Mouse (Mus musculus) MEL (cell line): ENCODE measurements at regions not wholly inside any gene's neighbourhood (a gene's known extent, or its start where the extent isn't known, plus 50 kb on each side); places are given as distances from the start of the nearest gene placed in this dataset.
"Not testable (repeated sequence)": the region's sequence is repeated elsewhere in the genome, so short reads cannot be mapped to it uniquely, and the experiment has no call there.

Experiments used
- DNase-seq: peaks from one replicate; pipeline ENCODE4 v3.0.0; 2011; ENCODE audit warnings: low read depth, low spot score
- H3K27ac ChIP-seq: 2 replicates; pipeline ENCODE4 v1.5.1; 2012; ENCODE audit warnings: low read depth, mild to moderate bottlenecking, control low read depth, low read length, moderate library complexity; ENCODE audit not compliant: control insufficient read depth
- H3K27me3 ChIP-seq, 2 experiments: fragments of 150-350 bp in 1 of 2; sonication (generic) in 1 of 2; 2 replicates each; pipeline ENCODE4 v1.6.1; 2012; ENCODE audit warnings: low read length in 2 of 2, mild to moderate bottlenecking in 2 of 2, improper control_type of control experiment in 1 of 2, moderate library complexity in 1 of 2; ENCODE audit not compliant: insufficient read depth in 2 of 2, control insufficient read depth in 1 of 2
- H3K36me3 ChIP-seq, 2 experiments: 2 replicates each; pipeline ENCODE4 v1.6.1; 2012 to 2014; ENCODE audit warnings: low read length in 2 of 2, improper control_type of control experiment in 1 of 2, inconsistent platforms in 1 of 2, mild to moderate bottlenecking in 1 of 2; ENCODE audit not compliant: insufficient read depth in 2 of 2, control insufficient read depth in 1 of 2
- H3K4me1 ChIP-seq, 2 experiments: fragments of 150-350 bp in 1 of 2; sonication (generic) in 1 of 2; 2 replicates each; pipeline ENCODE4 v1.6.1; 2012; ENCODE audit warnings: low read length in 2 of 2, improper control_type of control experiment in 1 of 2, mild to moderate bottlenecking in 1 of 2; ENCODE audit not compliant: insufficient read depth in 2 of 2, control insufficient read depth in 1 of 2
- H3K4me3 ChIP-seq, 2 experiments: fragments of 150-350 bp in 1 of 2; sonication (generic) in 1 of 2; 2 replicates each; pipeline ENCODE4 v1.5.1; 2012; ENCODE audit warnings: low read depth in 2 of 2, low read length in 2 of 2, mild to moderate bottlenecking in 2 of 2, moderate library complexity in 2 of 2, control low read depth in 1 of 2, improper control_type of control experiment in 1 of 2; ENCODE audit not compliant: control insufficient read depth in 1 of 2, insufficient read depth in 1 of 2
- H3K79me2 ChIP-seq: 2 replicates; pipeline ENCODE4 v1.6.1; 2012; ENCODE audit warnings: mild to moderate bottlenecking, low read length, moderate library complexity; ENCODE audit not compliant: control insufficient read depth, poor library complexity, insufficient read depth
- H3K9ac ChIP-seq: 2 replicates; pipeline ENCODE4 v1.6.1; 2012; ENCODE audit warnings: low read depth, mild to moderate bottlenecking, control low read depth, low read length, moderate library complexity; ENCODE audit not compliant: control insufficient read depth, poor library complexity, severe bottlenecking
- H3K9me3 ChIP-seq: fragments of 150-350 bp; sonication (generic); replicated peaks from 2 replicates; pipeline ENCODE4 v1.6.1; 2012; ENCODE audit warnings: mild to moderate bottlenecking, low read length, improper control_type of control experiment, moderate library complexity; ENCODE audit not compliant: insufficient read depth
- E2F4 ChIP-seq: IDR thresholded peaks from 2 replicates; pipeline ENCODE4 v1.6.1; 2011; ENCODE audit warnings: low read depth, low read length, improper control_type of control experiment, borderline replicate concordance
- EP300 ChIP-seq, 2 experiments: IDR thresholded peaks; 2 replicates each; pipeline ENCODE4 v1.6.1; 2011; ENCODE audit warnings: improper control_type of control experiment in 2 of 2, low read length in 2 of 2, low read depth in 1 of 2, mild to moderate bottlenecking in 1 of 2
- ETS1 ChIP-seq: IDR thresholded peaks from 2 replicates; pipeline ENCODE4 v1.6.1; 2012; ENCODE audit warnings: low read depth, mild to moderate bottlenecking, inconsistent platforms, low read length, improper control_type of control experiment, moderate library complexity
- JUND ChIP-seq: IDR thresholded peaks from 2 replicates; pipeline ENCODE4 v1.6.1; 2011; ENCODE audit warnings: low read depth, mild to moderate bottlenecking, improper control_type of control experiment, low read length
- MAX ChIP-seq: IDR thresholded peaks from 2 replicates; pipeline ENCODE4 v1.6.1; 2011; ENCODE audit warnings: low read length, improper control_type of control experiment
- MAZ ChIP-seq: IDR thresholded peaks from 2 replicates; pipeline ENCODE4 v1.6.1; 2012; ENCODE audit warnings: low read depth, mild to moderate bottlenecking, inconsistent platforms, low read length, improper control_type of control experiment
- MYB ChIP-seq: IDR thresholded peaks from 2 replicates; pipeline ENCODE4 v1.6.1; 2011; ENCODE audit warnings: mild to moderate bottlenecking, low read depth, low read length, improper control_type of control experiment
- NELFE ChIP-seq: IDR thresholded peaks from 2 replicates; pipeline ENCODE4 v1.6.1; 2011; ENCODE audit warnings: low read depth, low read length, improper control_type of control experiment
- POLR2AphosphoS2 ChIP-seq: IDR thresholded peaks from 2 replicates; pipeline ENCODE4 v1.6.1; 2011; ENCODE audit warnings: low read length, improper control_type of control experiment
- POLR2AphosphoS5 ChIP-seq: IDR thresholded peaks from 2 replicates; pipeline ENCODE4 v1.6.1; 2012; ENCODE audit warnings: low read depth, borderline replicate concordance, mild to moderate bottlenecking, inconsistent platforms, low read length, moderate library complexity, mixed read lengths
- SIN3A ChIP-seq: IDR thresholded peaks from 2 replicates; pipeline ENCODE4 v1.6.1; 2012; ENCODE audit warnings: low read length, improper control_type of control experiment, inconsistent platforms
- TBP ChIP-seq: IDR thresholded peaks from 2 replicates; pipeline ENCODE4 v1.8.0; 2011; ENCODE audit warnings: low read depth, low read length, improper control_type of control experiment
- USF1 ChIP-seq: IDR thresholded peaks from 2 replicates; pipeline ENCODE4 v1.6.1; 2014; ENCODE audit warnings: low read depth, mild to moderate bottlenecking, inconsistent platforms, low read length, improper control_type of control experiment, moderate library complexity
- USF2 ChIP-seq, 2 experiments: IDR thresholded peaks; 2 replicates each; pipeline ENCODE4 v1.6.1; 2011 to 2012; ENCODE audit warnings: improper control_type of control experiment in 2 of 2, low read length in 2 of 2, borderline replicate concordance in 1 of 2, inconsistent platforms in 1 of 2, low read depth in 1 of 2, mild to moderate bottlenecking in 1 of 2; ENCODE audit not compliant: insufficient read depth in 1 of 2
- ZC3H11A ChIP-seq: IDR thresholded peaks from 2 replicates; pipeline ENCODE4 v1.6.1; 2012; ENCODE audit warnings: low read depth, mild to moderate bottlenecking, inconsistent platforms, low read length, improper control_type of control experiment
- ZMIZ1 ChIP-seq: IDR thresholded peaks from 2 replicates; pipeline ENCODE4 v1.6.1; 2012; ENCODE audit warnings: low read depth, mild to moderate bottlenecking, inconsistent platforms, low read length, improper control_type of control experiment, moderate library complexity
- ZNF384 ChIP-seq: IDR thresholded peaks from 2 replicates; pipeline ENCODE4 v1.6.1; 2012; ENCODE audit warnings: low read depth, mild to moderate bottlenecking, inconsistent platforms, low read length, improper control_type of control experiment

GRCm38 (mm10) chr11:93653401-93653800 is 232.2 kb downstream of the Utp18 start:
- no peak for TF ChIP-seq SIN3A
- TF ChIP-seq USF2 (IDR thresholded peaks at IDR 0.05; ENCODE audit: borderline replicate concordance in 1 of 2, insufficient read depth in 1 of 2, low read depth in 1 of 2, low read length in 2 of 2) = no peak
- TF ChIP-seq ZNF384 = no peak
- TF ChIP-seq POLR2AphosphoS5 = no peak
- no peak for TF ChIP-seq NELFE
- TF ChIP-seq E2F4 = no peak
- TF ChIP-seq MAX = no peak
- no peak for TF ChIP-seq USF1
- no peak for TF ChIP-seq ETS1
- TF ChIP-seq TBP = no peak
- TF ChIP-seq MYB = no peak
- no peak for TF ChIP-seq POLR2AphosphoS2
- no peak for TF ChIP-seq EP300 (IDR thresholded peaks at IDR 0.05; ENCODE audit: low read depth in 1 of 2, low read length in 2 of 2)
- no peak for TF ChIP-seq JUND
- TF ChIP-seq MAZ = no peak
- no peak for TF ChIP-seq ZC3H11A
- no peak for TF ChIP-seq ZMIZ1
- no peak overlapping the region for H3K9ac ChIP-seq
- no peaks in the 10 kb centered on the region for H3K9me3 ChIP-seq
- no peak overlapping the region for H3K27ac ChIP-seq
- H3K4me1 ChIP-seq = no peaks in the 10 kb centered on the region
- DNase-seq = no peak
- H3K27me3 ChIP-seq = no peaks in the 10 kb centered on the region
- no peaks in the 10 kb centered on the region for H3K79me2 ChIP-seq
- H3K36me3 ChIP-seq = no peaks in the 10 kb centered on the region
- no peak overlapping the region for H3K4me3 ChIP-seq

GRCm38 (mm10) chr11:93651966-93652365 is 233.6 kb downstream of the Utp18 start:
- not testable (repeated sequence) for H3K27me3 ChIP-seq, H3K4me3 ChIP-seq, H3K36me3 ChIP-seq, H3K79me2 ChIP-seq, H3K4me1 ChIP-seq, DNase-seq, H3K9ac ChIP-seq, H3K9me3 ChIP-seq, H3K27ac ChIP-seq
